Mouse (Mus musculus): ENCODE data around the gene Vmn2r103. TPM values are rescaled to one million over a fixed set of nuclear protein-coding genes. Genes with fewer than 3 reads are reported as not detected.

Gene Vmn2r103
- polyA plus RNA-seq (2012; fragmentation: generic; extraction: Trizol), result not detected

DNA sequence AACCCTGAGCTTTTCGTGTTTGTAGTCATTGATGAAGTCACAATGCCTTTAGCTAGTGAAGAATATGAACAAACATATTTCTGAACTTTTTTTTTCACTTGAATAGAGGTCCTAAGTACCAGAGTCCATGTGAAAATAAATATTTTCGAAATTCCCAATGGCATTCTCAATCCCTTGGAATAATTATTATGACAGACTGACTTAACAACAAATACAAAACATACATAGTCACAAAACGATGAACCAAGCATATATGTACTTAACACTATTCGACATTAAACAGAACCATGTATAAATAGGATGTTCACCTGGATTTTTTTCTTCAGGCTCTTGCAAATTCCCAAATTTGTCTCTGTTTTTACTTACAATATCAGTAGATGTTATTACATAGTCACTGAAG is at the start of gene Vmn2r103:
TSS of gene Vmn2r103 (plus strand) at position 301 of the 400 bp plus-strand sequence.

Other genes starting within 250 kb of the Vmn2r103 start
- not detected for gene Vmn2r101, start 196.1 kb upstream of the Vmn2r103 start, polyA plus RNA-seq (2012; fragmentation: generic; extraction: Trizol)
- gene Vmn2r102, start 113.0 kb upstream of the Vmn2r103 start, polyA plus RNA-seq (2012; fragmentation: generic; extraction: Trizol), result not detected